Mouse (Mus musculus): ENCODE measurements around the gene Morc4.

DNA sequence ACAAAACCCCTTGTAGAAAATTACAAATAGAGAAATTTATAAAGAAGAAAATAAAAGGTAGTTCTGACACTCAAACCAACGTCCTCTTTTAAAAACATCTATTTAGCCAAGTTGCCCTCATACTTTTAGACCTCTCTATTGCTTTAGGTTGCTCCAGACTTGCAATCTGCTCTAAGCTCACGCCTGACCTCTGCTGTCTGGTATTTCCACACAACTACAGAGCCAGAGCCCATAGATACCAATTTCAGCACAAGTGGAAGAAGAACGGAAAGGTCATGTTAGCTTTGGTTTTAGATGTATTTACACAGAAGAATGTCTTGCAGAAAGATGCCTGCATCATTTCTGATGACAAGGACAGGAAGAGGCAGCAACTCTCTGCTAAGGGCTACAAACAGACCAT lies 32.4 kb downstream of the Morc4 start:
- TF ChIP-seq CTCF (conservative IDR thresholded peaks at IDR 0.05; ENCODE audit: insufficient read depth, insufficient read length, low read depth, low read length) (peak; percentile 30; the same call in 1 of the 2 replicates), POLR2A (IDR thresholded peaks at IDR 0.05; ENCODE audit: low read depth, low read length) (no peak)
